Mouse (Mus musculus): ENCODE results near the gene Tns1.

Gene Tns1

GRCm38 (mm10) chr1:74054471-74054870 is 69.8 kb downstream of the Tns1 start:
- Histone ChIP-seq H3K9me3 (ENCODE audit: low read length) (no peaks in the 10 kb centered on the region), H3K4me3 (replicated peaks; ENCODE audit: low read length) (no peak overlapping the region), H3K4me1 (replicated peaks; ENCODE audit: low read depth, low read length) (peaks cover 14% of the 10 kb centered on the region), H3K27me3 (ENCODE audit: insufficient read depth, low read length) (peaks cover 11% of the 10 kb centered on the region), H3K36me3 (ENCODE audit: insufficient read depth, low read length) (no peaks in the 10 kb centered on the region)
- TF ChIP-seq CTCF (conservative IDR thresholded peaks at IDR 0.05; ENCODE audit: low read length), result no peak
- TF ChIP-seq POU5F1 (IDR thresholded peaks at IDR 0.05; ENCODE audit: borderline replicate concordance, low read length), result no peak
- no peak for TF ChIP-seq NANOG (IDR thresholded peaks at IDR 0.05; ENCODE audit: borderline replicate concordance, low read length)

- Histone ChIP-seq H3K4me3 (replicated peaks; ENCODE audit: low read length) (no peak overlapping the region), H3K36me3 (ENCODE audit: insufficient read depth, low read length) (no peaks in the 10 kb centered on the region), H3K4me1 (replicated peaks; ENCODE audit: low read depth, low read length) (peaks cover 10% of the 10 kb centered on the region), H3K27me3 (ENCODE audit: insufficient read depth, low read length) (peaks cover 11% of the 10 kb centered on the region), H3K9me3 (ENCODE audit: low read length) (no peaks in the 10 kb centered on the region)
- TF ChIP-seq POU5F1 (IDR thresholded peaks at IDR 0.05; ENCODE audit: borderline replicate concordance, low read length) (no peak), CTCF (conservative IDR thresholded peaks at IDR 0.05; ENCODE audit: low read length) (no peak), NANOG (IDR thresholded peaks at IDR 0.05; ENCODE audit: borderline replicate concordance, low read length) (no peak)
These were observed 70.2 kb downstream of the Tns1 start for GRCm38 (mm10) chr1:74054007-74054406.

GRCm38 (mm10) chr1:74053068-74053467 is 71.2 kb downstream of the Tns1 start:
- Histone ChIP-seq H3K36me3 (ENCODE audit: insufficient read depth, low read length) (no peaks in the 10 kb centered on the region), H3K4me3 (replicated peaks; ENCODE audit: low read length) (no peak overlapping the region), H3K9me3 (ENCODE audit: low read length) (no peaks in the 10 kb centered on the region), H3K27me3 (ENCODE audit: insufficient read depth, low read length) (peaks cover 11% of the 10 kb centered on the region), H3K4me1 (replicated peaks; ENCODE audit: low read depth, low read length) (peaks cover 1% of the 10 kb centered on the region)
- TF ChIP-seq CTCF (conservative IDR thresholded peaks at IDR 0.05; ENCODE audit: low read length) (no peak), NANOG (IDR thresholded peaks at IDR 0.05; ENCODE audit: borderline replicate concordance, low read length) (no peak), POU5F1 (IDR thresholded peaks at IDR 0.05; ENCODE audit: borderline replicate concordance, low read length) (no peak)

GRCm38 (mm10) chr1:74051349-74051748 is 72.9 kb downstream of the Tns1 start:
- Histone ChIP-seq H3K36me3 (ENCODE audit: insufficient read depth, low read length) (no peaks in the 10 kb centered on the region), H3K9me3 (ENCODE audit: low read length) (no peaks in the 10 kb centered on the region), H3K4me3 (replicated peaks; ENCODE audit: low read length) (no peak overlapping the region), H3K27me3 (ENCODE audit: insufficient read depth, low read length) (peaks cover 11% of the 10 kb centered on the region), H3K4me1 (replicated peaks; ENCODE audit: low read depth, low read length) (no peaks in the 10 kb centered on the region)
- TF ChIP-seq CTCF (conservative IDR thresholded peaks at IDR 0.05; ENCODE audit: low read length) (no peak), POU5F1 (IDR thresholded peaks at IDR 0.05; ENCODE audit: borderline replicate concordance, low read length) (no peak), NANOG (IDR thresholded peaks at IDR 0.05; ENCODE audit: borderline replicate concordance, low read length) (no peak)

GRCm38 (mm10) chr1:74049430-74049829 is 74.8 kb downstream of the Tns1 start:
- H3K27me3 ChIP-seq (ENCODE audit: insufficient read depth, low read length), result peaks cover 12% of the 10 kb centered on the region
- H3K9me3 ChIP-seq (ENCODE audit: low read length), result no peaks in the 10 kb centered on the region
- no peaks in the 10 kb centered on the region for H3K4me1 ChIP-seq (replicated peaks; ENCODE audit: low read depth, low read length)
- no peak for TF ChIP-seq CTCF (conservative IDR thresholded peaks at IDR 0.05; ENCODE audit: low read length)
- TF ChIP-seq POU5F1 (IDR thresholded peaks at IDR 0.05; ENCODE audit: borderline replicate concordance, low read length), result no peak
- no peak for TF ChIP-seq NANOG (IDR thresholded peaks at IDR 0.05; ENCODE audit: borderline replicate concordance, low read length)
- H3K4me3 ChIP-seq (replicated peaks; ENCODE audit: low read length), result no peak overlapping the region
- H3K36me3 ChIP-seq (ENCODE audit: insufficient read depth, low read length), result no peaks in the 10 kb centered on the region

GRCm38 (mm10) chr1:74047722-74048121 is 76.5 kb downstream of the Tns1 start:
- H3K4me1 ChIP-seq (replicated peaks; ENCODE audit: low read depth, low read length), result peaks cover 5% of the 10 kb centered on the region; the same call in 1 of the 2 replicates
- no peak overlapping the region for H3K4me3 ChIP-seq (replicated peaks; ENCODE audit: low read length)
- H3K27me3 ChIP-seq (ENCODE audit: insufficient read depth, low read length), result peaks cover 20% of the 10 kb centered on the region
- no peaks in the 10 kb centered on the region for H3K9me3 ChIP-seq (ENCODE audit: low read length)
- no peaks in the 10 kb centered on the region for H3K36me3 ChIP-seq (ENCODE audit: insufficient read depth, low read length)
- TF ChIP-seq NANOG (IDR thresholded peaks at IDR 0.05; ENCODE audit: borderline replicate concordance, low read length) (no peak), POU5F1 (IDR thresholded peaks at IDR 0.05; ENCODE audit: borderline replicate concordance, low read length) (no peak), CTCF (conservative IDR thresholded peaks at IDR 0.05; ENCODE audit: low read length) (no peak)

- H3K4me3 ChIP-seq (replicated peaks; ENCODE audit: low read length), result no peak overlapping the region
- H3K36me3 ChIP-seq (ENCODE audit: insufficient read depth, low read length), result no peaks in the 10 kb centered on the region
- H3K9me3 ChIP-seq (ENCODE audit: low read length), result no peaks in the 10 kb centered on the region
- peaks cover 24% of the 10 kb centered on the region for H3K27me3 ChIP-seq (ENCODE audit: insufficient read depth, low read length)
- TF ChIP-seq NANOG (IDR thresholded peaks at IDR 0.05; ENCODE audit: borderline replicate concordance, low read length) (no peak), CTCF (conservative IDR thresholded peaks at IDR 0.05; ENCODE audit: low read length) (no peak), POU5F1 (IDR thresholded peaks at IDR 0.05; ENCODE audit: borderline replicate concordance, low read length) (no peak)
- H3K4me1 ChIP-seq (replicated peaks; ENCODE audit: low read depth, low read length), result peaks cover 5% of the 10 kb centered on the region; the same call in 1 of the 2 replicates
These were observed 76.9 kb downstream of the Tns1 start for GRCm38 (mm10) chr1:74047311-74047710.

GRCm38 (mm10) chr1:74045034-74045433 is 79.2 kb downstream of the Tns1 start:
- TF ChIP-seq NANOG (IDR thresholded peaks at IDR 0.05; ENCODE audit: borderline replicate concordance, low read length), result no peak
- no peak for TF ChIP-seq CTCF (conservative IDR thresholded peaks at IDR 0.05; ENCODE audit: low read length)
- TF ChIP-seq POU5F1 (IDR thresholded peaks at IDR 0.05; ENCODE audit: borderline replicate concordance, low read length), result no peak
- no peaks in the 10 kb centered on the region for H3K9me3 ChIP-seq (ENCODE audit: low read length)
- peaks cover 43% of the 10 kb centered on the region for H3K27me3 ChIP-seq (ENCODE audit: insufficient read depth, low read length)
- H3K4me3 ChIP-seq (replicated peaks; ENCODE audit: low read length), result no peak overlapping the region
- H3K4me1 ChIP-seq (replicated peaks; ENCODE audit: low read depth, low read length), result peaks cover 13% of the 10 kb centered on the region
- H3K36me3 ChIP-seq (ENCODE audit: insufficient read depth, low read length), result no peaks in the 10 kb centered on the region

- Histone ChIP-seq H3K4me3 (replicated peaks; ENCODE audit: low read length) (no peak overlapping the region), H3K27me3 (ENCODE audit: insufficient read depth, low read length) (peaks cover 49% of the 10 kb centered on the region), H3K9me3 (ENCODE audit: low read length) (no peaks in the 10 kb centered on the region), H3K4me1 (replicated peaks; ENCODE audit: low read depth, low read length) (peaks cover 13% of the 10 kb centered on the region), H3K36me3 (ENCODE audit: insufficient read depth, low read length) (no peaks in the 10 kb centered on the region)
- TF ChIP-seq NANOG (IDR thresholded peaks at IDR 0.05; ENCODE audit: borderline replicate concordance, low read length), result no peak
- no peak for TF ChIP-seq POU5F1 (IDR thresholded peaks at IDR 0.05; ENCODE audit: borderline replicate concordance, low read length)
- no peak for TF ChIP-seq CTCF (conservative IDR thresholded peaks at IDR 0.05; ENCODE audit: low read length)
These were observed 79.8 kb downstream of the Tns1 start for GRCm38 (mm10) chr1:74044421-74044820.

All from E14TG2a.4 (cell line).